Mouse (Mus musculus) myocyte (in vitro differentiated cells): ENCODE data around the gene Cox5a.

ENCODE experiments used
- CEBPB ChIP-seq: IDR thresholded peaks from 2 replicates; pipeline ENCODE4 v1.6.1; 2011; ENCODE audit warnings: mild to moderate bottlenecking, moderate library complexity; ENCODE audit not compliant: poor library complexity, insufficient read depth, severe bottlenecking
- E2F4 ChIP-seq: IDR thresholded peaks from one replicate; pipeline ENCODE4 v1.6.1; 2011; ENCODE audit warnings: mild to moderate bottlenecking, control low read depth, moderate library complexity; ENCODE audit not compliant: insufficient read depth
- MAX ChIP-seq: IDR thresholded peaks from one replicate; pipeline ENCODE4 v1.6.1; 2011; ENCODE audit warnings: low read depth, mild to moderate bottlenecking, control low read depth
- MYOD1 ChIP-seq, 3 experiments: IDR thresholded peaks; one replicate each; pipeline ENCODE4 v1.6.1; 2011; ENCODE audit warnings: control low read depth in 2 of 3, low read depth in 2 of 3, mild to moderate bottlenecking in 2 of 3, moderate library complexity in 1 of 3; ENCODE audit not compliant: insufficient read length in 2 of 3, control insufficient read depth in 1 of 3
- MYOG ChIP-seq, 3 experiments: IDR thresholded peaks; one replicate each; pipeline ENCODE4 v1.6.1; 2011; ENCODE audit warnings: control low read depth in 2 of 3, low read depth in 2 of 3, mild to moderate bottlenecking in 2 of 3; ENCODE audit not compliant: insufficient read length in 2 of 3, control insufficient read depth in 1 of 3, insufficient read depth in 1 of 3
- POLR2A ChIP-seq: IDR thresholded peaks from one replicate; pipeline ENCODE4 v1.6.1; 2011; ENCODE audit warnings: low read depth, mild to moderate bottlenecking, control low read depth, moderate library complexity; ENCODE audit not compliant: insufficient read length
- POLR2AphosphoS2 ChIP-seq: IDR thresholded peaks from one replicate; pipeline ENCODE4 v1.6.1; 2011; ENCODE audit warnings: low read depth, control low read depth; ENCODE audit not compliant: insufficient read length
- SRF ChIP-seq: IDR thresholded peaks from one replicate; pipeline ENCODE4 v1.6.1; 2011; ENCODE audit warnings: low read depth; ENCODE audit not compliant: control insufficient read depth, insufficient read length
- TCF12 ChIP-seq: IDR thresholded peaks from one replicate; pipeline ENCODE4 v1.6.1; 2011; ENCODE audit warnings: mild to moderate bottlenecking, control low read depth; ENCODE audit not compliant: poor library complexity, insufficient read depth, severe bottlenecking
- TCF3 ChIP-seq: IDR thresholded peaks from one replicate; pipeline ENCODE4 v1.6.1; 2011; ENCODE audit warnings: low read depth, control low read depth; ENCODE audit not compliant: insufficient read length
- USF1 ChIP-seq: IDR thresholded peaks from one replicate; pipeline ENCODE4 v1.6.1; 2011; ENCODE audit warnings: low read depth, mild to moderate bottlenecking, control low read depth, moderate library complexity

DNA sequence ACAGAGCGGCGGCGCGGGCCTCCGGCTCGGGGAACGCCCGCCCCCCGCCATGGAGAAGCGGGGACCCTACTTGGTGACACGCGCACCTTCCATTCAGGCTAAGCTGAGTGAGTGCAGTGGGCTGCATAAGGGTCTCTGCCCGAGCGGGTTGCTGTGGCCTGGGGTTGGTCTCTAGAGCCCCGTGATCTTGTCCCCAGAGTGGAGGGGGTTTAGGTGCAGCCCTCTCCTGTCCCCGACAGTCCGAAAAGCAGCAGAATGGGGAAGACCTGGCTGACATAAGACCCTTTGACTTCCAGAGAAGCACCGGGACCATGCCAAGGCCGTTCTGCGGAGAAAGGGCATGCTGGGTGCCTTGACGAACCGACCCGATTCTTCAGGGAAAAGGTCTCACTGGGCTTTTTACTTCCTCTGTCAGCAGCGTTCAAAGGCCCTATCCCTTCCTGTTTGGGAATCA is 16.7 kb downstream of the Cox5a start:
- TF ChIP-seq POLR2A (no peak), USF1 (no peak), POLR2AphosphoS2 (peak; percentile 62), CEBPB (no peak), E2F4 (no peak), TCF3 (no peak), SRF (no peak), TCF12 (no peak), MYOG (IDR thresholded peaks at IDR 0.05; ENCODE audit: control insufficient read depth in 1 of 3, insufficient read depth in 1 of 3, insufficient read length in 2 of 3, low read depth in 2 of 3) (no peak), MYOD1 (IDR thresholded peaks at IDR 0.05; ENCODE audit: control insufficient read depth in 1 of 3, insufficient read length in 2 of 3, low read depth in 2 of 3) (no peak), MAX (no peak)
